Mouse (Mus musculus): ENCODE results near the gene Gm42372.

Gene Gm42372

GRCm38 (mm10) chr7:16959539-16960187 lies 23.2 kb upstream of the Gm42372 start, which contains the start of gene Pnmal1:
Gene Pnmal1 (plus strand): TSS chr7:16959679.
- DNase-seq (ENCODE audit: low read depth, low spot score), result no peak

GRCm38 (mm10) chr7:16961678-16962077 lies 21.2 kb upstream of the Gm42372 start:
- no peak for DNase-seq (ENCODE audit: low read depth, low spot score)

- no peak for DNase-seq (ENCODE audit: low read depth, low spot score)
Observed at GRCm38 (mm10) chr7:16968414-16968813, 14.5 kb upstream of the Gm42372 start.

- no peak for DNase-seq (ENCODE audit: low read depth, low spot score)
Observed at GRCm38 (mm10) chr7:16971160-16971559, 11.7 kb upstream of the Gm42372 start.

GRCm38 (mm10) chr7:16974018-16974417 lies 8.9 kb upstream of the Gm42372 start:
- DNase-seq (ENCODE audit: low read depth, low spot score), result no peak

- no peak for DNase-seq (ENCODE audit: low read depth, low spot score)
Observed at GRCm38 (mm10) chr7:16976298-16976697, 6.6 kb upstream of the Gm42372 start.

- no peak for DNase-seq (ENCODE audit: low read depth, low spot score)
Observed at GRCm38 (mm10) chr7:16978173-16978572, 4.7 kb upstream of the Gm42372 start.

- DNase-seq (ENCODE audit: low read depth, low spot score), result no peak
Observed at GRCm38 (mm10) chr7:16978593-16978992, 4.3 kb upstream of the Gm42372 start.

- peak; percentile 74 for DNase-seq (ENCODE audit: low read depth, low spot score)
Observed at GRCm38 (mm10) chr7:16980348-16980747, 2.5 kb upstream of the Gm42372 start.

GRCm38 (mm10) chr7:16987541-16988149 lies 4.8 kb downstream of the Gm42372 start:
- DNase-seq (ENCODE audit: low read depth, low spot score), result no peak

- no peak for DNase-seq (ENCODE audit: low read depth, low spot score)
Observed at GRCm38 (mm10) chr7:16988405-16988804, 5.5 kb downstream of the Gm42372 start.

GRCm38 (mm10) chr7:16990006-16990744 lies 7.3 kb downstream of the Gm42372 start:
- DNase-seq (ENCODE audit: low read depth, low spot score), result peak; percentile 74

GRCm38 (mm10) chr7:16991681-16992450 lies 9.0 kb downstream of the Gm42372 start:
- DNase-seq (ENCODE audit: low read depth, low spot score), result no peak

GRCm38 (mm10) chr7:16992451-16992807 lies 9.5 kb downstream of the Gm42372 start, which contains the start of gene Ccdc8:
Gene Ccdc8 (plus strand): TSS chr7:16992708.
- DNase-seq (ENCODE audit: low read depth, low spot score), result no peak

GRCm38 (mm10) chr7:16993651-16994399 lies 10.9 kb downstream of the Gm42372 start:
- no peak for DNase-seq (ENCODE audit: low read depth, low spot score)

- DNase-seq (ENCODE audit: low read depth, low spot score), result no peak
Observed at GRCm38 (mm10) chr7:16994400-16994799, 11.5 kb downstream of the Gm42372 start.

GRCm38 (mm10) chr7:16995345-16995744 lies 12.5 kb downstream of the Gm42372 start:
- DNase-seq (ENCODE audit: low read depth, low spot score), result no peak

- no peak for DNase-seq (ENCODE audit: low read depth, low spot score)
Observed at GRCm38 (mm10) chr7:16999233-16999632, 16.3 kb downstream of the Gm42372 start.

- peak; percentile 87 for DNase-seq (ENCODE audit: low read depth, low spot score)
Observed at GRCm38 (mm10) chr7:16999650-17000049, 16.8 kb downstream of the Gm42372 start.

GRCm38 (mm10) chr7:17002375-17003195 lies 19.7 kb downstream of the Gm42372 start:
- DNase-seq (ENCODE audit: low read depth, low spot score), result peak; percentile 91

All from CD4-positive, CD25-positive, alpha-beta regulatory T cell, adult 2 months (primary cell).